Mouse (Mus musculus): ENCODE measurements at regions not wholly inside any gene's neighbourhood (a gene's known extent, or its start where the extent isn't known, plus 50 kb on each side); places are given as distances from the start of the nearest gene placed in this dataset.

- TF ChIP-seq CTCF (IDR thresholded peaks at IDR 0.05; ENCODE audit: low read depth, low read length) (no peak), POLR2AphosphoS5 (IDR thresholded peaks at IDR 0.05; ENCODE audit: insufficient replicate concordance, low read depth, low read length) (no peak), GATA1 (IDR thresholded peaks at IDR 0.05; ENCODE audit: borderline replicate concordance, low read length) (no peak)
Measured at GRCm38 (mm10) chr2:106631986-106632385, 61.1 kb upstream of the Mpped2 start.

Measured in G1E (cell line).